Mouse (Mus musculus): ENCODE results near the gene Krt18. TPM values are rescaled to one million over a fixed set of nuclear protein-coding genes. Genes with fewer than 3 reads are reported as not detected.

The Krt18 gene
- polyA plus RNA-seq, 1 experiment from 2014 or later, result 119 TPM

GRCm38 (mm10) chr15:102017918-102018463 is 10.0 kb upstream of the Krt18 start:
- no peaks in the 10 kb centered on the region for H3K27me3 ChIP-seq (ENCODE audit: control insufficient read depth, insufficient read depth, low read depth, low read length)
- peaks cover 6% of the 10 kb centered on the region for H3K4me1 ChIP-seq (ENCODE audit: control insufficient read depth, low read depth, low read length)
- H3K9ac ChIP-seq (ENCODE audit: low read depth, low read length), result no peak overlapping the region
- H3K36me3 ChIP-seq (ENCODE audit: control insufficient read depth, insufficient read depth), result no peaks in the 10 kb centered on the region
- peak overlapping the region; percentile 44 for H3K27ac ChIP-seq (ENCODE audit: low read length)
- WGBS (ENCODE audit: insufficient replicate concordance), result 10% methylated on average over 7 of the region's 7 CpGs
- no peak overlapping the region for H3K4me3 ChIP-seq (ENCODE audit: low read depth, low read length)
- peak; percentile 81 for ATAC-seq (ENCODE audit: low read depth)
- no peak overlapping the region for H3K4me2 ChIP-seq (ENCODE audit: low read depth, low read length)
- H3K9me3 ChIP-seq (replicated peaks; ENCODE audit: control insufficient read depth, low read length), result no peaks in the 10 kb centered on the region

DNA sequence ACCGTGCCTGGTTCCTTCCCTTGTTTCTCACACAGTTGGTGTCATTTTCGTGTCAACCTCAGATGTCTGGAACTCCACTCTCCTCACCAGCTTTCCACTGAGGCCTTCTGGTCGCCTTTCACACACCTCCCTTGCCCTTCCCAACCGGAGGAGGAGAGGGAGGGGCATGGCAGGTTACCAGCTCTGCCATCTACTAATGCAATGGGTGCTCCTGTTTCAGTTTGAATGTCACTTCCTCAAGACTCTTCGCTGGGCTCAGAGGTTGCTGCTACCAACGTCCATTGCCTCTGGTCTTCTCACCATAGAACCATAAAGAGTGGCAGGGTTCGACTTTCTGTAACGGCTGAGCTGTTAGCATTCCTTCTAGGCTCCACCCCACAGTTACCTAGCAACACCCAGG is 5.5 kb upstream of the Krt18 start:
- Histone ChIP-seq H3K36me3 (ENCODE audit: control insufficient read depth, insufficient read depth) (no peaks in the 10 kb centered on the region), H3K9ac (ENCODE audit: low read depth, low read length) (no peak overlapping the region), H3K27ac (ENCODE audit: low read length) (no peak overlapping the region), H3K27me3 (ENCODE audit: control insufficient read depth, insufficient read depth, low read depth, low read length) (peaks cover 23% of the 10 kb centered on the region), H3K9me3 (replicated peaks; ENCODE audit: control insufficient read depth, low read length) (no peaks in the 10 kb centered on the region), H3K4me1 (ENCODE audit: control insufficient read depth, low read depth, low read length) (peaks cover 8% of the 10 kb centered on the region; the same call in 1 of the 2 replicates), H3K4me2 (ENCODE audit: low read depth, low read length) (no peak overlapping the region), H3K4me3 (ENCODE audit: low read depth, low read length) (no peak overlapping the region)
- 37% methylated on average over 8 of the region's 8 CpGs for WGBS (ENCODE audit: insufficient replicate concordance)
- ATAC-seq (ENCODE audit: low read depth), result no peak

GRCm38 (mm10) chr15:102023888-102024287 is 4.1 kb upstream of the Krt18 start:
- Histone ChIP-seq H3K27ac (ENCODE audit: low read length) (no peak overlapping the region), H3K4me3 (ENCODE audit: low read depth, low read length) (no peak overlapping the region), H3K4me1 (ENCODE audit: control insufficient read depth, low read depth, low read length) (peaks cover 6% of the 10 kb centered on the region; the same call in 1 of the 2 replicates), H3K27me3 (ENCODE audit: control insufficient read depth, insufficient read depth, low read depth, low read length) (peaks cover 23% of the 10 kb centered on the region), H3K4me2 (ENCODE audit: low read depth, low read length) (no peak overlapping the region), H3K36me3 (ENCODE audit: control insufficient read depth, insufficient read depth) (no peaks in the 10 kb centered on the region), H3K9ac (ENCODE audit: low read depth, low read length) (no peak overlapping the region), H3K9me3 (replicated peaks; ENCODE audit: control insufficient read depth, low read length) (no peaks in the 10 kb centered on the region)
- WGBS (ENCODE audit: insufficient replicate concordance), result 61% methylated on average over 8 of the region's 8 CpGs
- no peak for ATAC-seq (ENCODE audit: low read depth)

DNA sequence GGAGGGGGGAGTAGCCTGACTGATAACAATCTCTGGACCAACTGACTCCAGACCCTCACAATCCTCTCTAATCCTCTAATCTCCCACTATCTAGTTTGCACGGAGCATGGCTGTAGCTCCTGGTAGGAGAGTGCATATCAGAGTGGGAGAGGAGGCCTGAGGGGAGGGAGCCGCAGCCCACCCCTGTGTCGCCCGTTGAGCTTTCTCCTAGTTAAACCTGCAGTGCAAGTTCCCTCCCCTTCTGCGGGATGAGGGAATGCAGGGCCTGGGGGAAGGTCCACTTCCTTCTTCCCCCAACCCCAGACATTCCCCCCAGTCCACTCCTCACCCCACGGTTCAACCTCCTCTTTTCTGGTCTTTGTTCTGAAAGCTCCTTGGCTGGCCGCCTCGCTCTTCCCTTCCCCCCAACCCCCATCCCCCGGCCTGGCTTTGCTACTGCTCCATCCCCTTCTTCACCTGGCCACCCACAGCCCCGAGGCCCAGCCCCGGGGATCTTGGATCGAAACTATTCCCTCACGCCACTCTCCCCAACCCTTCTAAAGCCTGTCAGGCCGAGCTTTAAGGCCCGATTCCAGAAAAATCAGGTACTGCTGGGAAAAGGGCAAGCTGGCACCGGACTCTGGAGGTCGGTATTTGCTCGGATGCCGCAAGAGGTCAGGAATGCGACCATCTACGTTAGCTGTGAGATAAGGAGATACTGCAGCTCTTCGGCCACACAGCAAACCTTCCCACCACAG is 2.7 kb upstream of the Krt18 start:
- ATAC-seq (ENCODE audit: low read depth), result peak; percentile 31; the same call in 1 of the 2 replicates
- peak overlapping the region; percentile 27 for H3K4me3 ChIP-seq (ENCODE audit: low read depth, low read length)
- peaks cover 6% of the 10 kb centered on the region; the same call in 1 of the 2 replicates for H3K4me1 ChIP-seq (ENCODE audit: control insufficient read depth, low read depth, low read length)
- H3K9ac ChIP-seq (ENCODE audit: low read depth, low read length), result no peak overlapping the region
- H3K9me3 ChIP-seq (replicated peaks; ENCODE audit: control insufficient read depth, low read length), result no peaks in the 10 kb centered on the region
- 8% methylated on average over 22 of the region's 22 CpGs for WGBS (ENCODE audit: insufficient replicate concordance)
- peaks cover 23% of the 10 kb centered on the region for H3K27me3 ChIP-seq (ENCODE audit: control insufficient read depth, insufficient read depth, low read depth, low read length)
- peak overlapping the region; percentile 49 for H3K4me2 ChIP-seq (ENCODE audit: low read depth, low read length)
- peak overlapping the region; percentile 72 for H3K27ac ChIP-seq (ENCODE audit: low read length)
- no peaks in the 10 kb centered on the region for H3K36me3 ChIP-seq (ENCODE audit: control insufficient read depth, insufficient read depth)

DNA sequence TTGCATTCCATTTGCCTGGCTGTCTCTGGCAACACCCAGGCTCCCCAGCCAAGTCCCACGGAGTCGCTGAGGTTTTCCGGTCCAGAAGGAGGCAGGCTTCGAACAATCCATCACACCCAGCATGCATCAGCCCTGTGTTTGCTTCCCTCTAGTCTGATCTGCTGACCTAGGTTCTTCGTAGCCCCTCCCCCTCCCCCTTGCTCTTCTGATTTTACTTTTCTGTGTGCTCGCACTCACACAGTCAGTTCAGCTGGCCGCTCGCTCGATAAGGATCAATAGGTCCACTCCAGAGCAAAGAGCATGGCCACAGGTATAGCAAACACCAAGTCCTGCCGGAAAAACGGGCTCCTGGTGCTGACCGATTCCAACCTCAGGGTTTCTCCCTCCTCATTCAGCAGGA is 1.6 kb upstream of the Krt18 start:
- Histone ChIP-seq H3K27me3 (ENCODE audit: control insufficient read depth, insufficient read depth, low read depth, low read length) (peaks cover 23% of the 10 kb centered on the region), H3K27ac (ENCODE audit: low read length) (peak overlapping the region; percentile 80), H3K4me2 (ENCODE audit: low read depth, low read length) (peak overlapping the region; percentile 49), H3K4me1 (ENCODE audit: control insufficient read depth, low read depth, low read length) (peaks cover 6% of the 10 kb centered on the region; the same call in 1 of the 2 replicates), H3K9me3 (replicated peaks; ENCODE audit: control insufficient read depth, low read length) (no peaks in the 10 kb centered on the region), H3K36me3 (ENCODE audit: control insufficient read depth, insufficient read depth) (no peaks in the 10 kb centered on the region), H3K9ac (ENCODE audit: low read depth, low read length) (no peak overlapping the region), H3K4me3 (ENCODE audit: low read depth, low read length) (no peak overlapping the region)
- peak; percentile 79 for ATAC-seq (ENCODE audit: low read depth)
- 15% methylated on average over 12 of the region's 12 CpGs for WGBS (ENCODE audit: insufficient replicate concordance)

DNA sequence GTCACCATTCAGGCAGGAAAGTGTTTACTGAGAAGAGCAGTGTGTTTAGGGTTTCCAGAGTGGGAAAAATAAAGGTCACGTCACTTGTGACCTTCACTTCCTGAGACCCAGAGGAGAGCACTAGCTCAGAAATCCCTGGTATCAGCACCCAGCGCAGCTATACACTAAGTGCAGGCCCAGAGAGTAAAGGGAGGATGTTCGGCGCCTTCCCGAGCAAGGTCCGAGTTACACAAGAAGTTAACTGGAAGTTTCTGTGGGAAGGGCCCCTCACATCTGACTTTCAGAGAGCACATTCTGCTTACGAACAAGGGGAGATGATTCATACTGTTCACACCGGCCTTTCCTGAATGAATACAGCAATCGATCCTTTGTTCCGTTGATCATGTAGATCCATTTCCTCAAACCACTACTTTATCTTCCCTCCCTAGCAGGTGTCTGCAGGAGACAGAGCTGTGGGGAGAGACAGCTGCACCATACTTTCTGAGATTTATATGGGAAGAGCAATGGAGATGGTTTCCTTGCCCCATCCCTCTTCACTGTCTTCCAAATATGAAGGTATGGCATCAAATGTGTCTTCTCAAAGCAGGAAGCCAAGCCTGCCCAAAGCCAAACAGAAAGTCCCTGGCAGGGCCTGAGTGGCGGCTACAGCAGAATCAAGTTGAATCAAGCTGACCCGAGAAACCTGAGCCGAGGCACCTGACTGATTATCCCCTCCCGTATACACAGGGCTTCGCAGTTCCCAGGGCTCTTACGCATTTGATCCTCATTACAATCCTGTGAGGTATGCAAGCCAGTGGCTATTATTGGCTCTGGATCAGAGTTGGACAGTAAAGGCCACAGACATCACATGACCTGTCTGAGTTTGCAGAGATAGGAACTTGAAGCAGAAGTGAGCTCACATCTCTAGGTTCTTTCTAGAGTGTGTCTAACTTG is 6.4 kb downstream of the Krt18 start:
- no peak overlapping the region for H3K4me3 ChIP-seq (ENCODE audit: low read depth, low read length)
- H3K4me2 ChIP-seq (ENCODE audit: low read depth, low read length), result no peak overlapping the region
- H3K27ac ChIP-seq (ENCODE audit: low read length), result no peak overlapping the region
- 52% methylated on average over 16 of the region's 16 CpGs for WGBS (ENCODE audit: insufficient replicate concordance)
- no peaks in the 10 kb centered on the region for H3K4me1 ChIP-seq (ENCODE audit: control insufficient read depth, low read depth, low read length)
- no peak overlapping the region for H3K9ac ChIP-seq (ENCODE audit: low read depth, low read length)
- no peak for ATAC-seq (ENCODE audit: low read depth)
- H3K9me3 ChIP-seq (replicated peaks; ENCODE audit: control insufficient read depth, low read length), result no peaks in the 10 kb centered on the region
- no peaks in the 10 kb centered on the region for H3K36me3 ChIP-seq (ENCODE audit: control insufficient read depth, insufficient read depth)
- H3K27me3 ChIP-seq (ENCODE audit: control insufficient read depth, insufficient read depth, low read depth, low read length), result no peaks in the 10 kb centered on the region

DNA sequence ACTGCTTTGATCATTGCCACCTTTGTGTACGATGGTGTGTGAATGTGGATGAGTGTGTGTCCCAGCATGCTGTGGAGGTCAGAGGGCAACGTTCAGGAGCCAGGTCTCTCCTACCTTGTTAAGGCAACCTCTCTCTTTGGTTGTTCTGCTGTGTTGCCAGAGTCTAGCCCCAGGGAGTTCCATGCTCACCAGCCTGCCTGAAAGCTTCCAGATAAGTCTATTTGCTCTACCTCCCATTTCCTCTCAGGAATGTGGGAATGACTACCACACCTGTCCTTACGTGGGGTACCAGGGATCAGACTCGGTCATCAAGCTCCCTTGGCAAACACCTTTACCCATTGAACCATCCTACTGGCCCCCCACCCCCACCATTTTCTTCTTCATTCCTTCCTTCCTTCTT is 12.3 kb downstream of the Krt18 start:
- H3K27ac ChIP-seq (ENCODE audit: low read length), result no peak overlapping the region
- H3K36me3 ChIP-seq (ENCODE audit: control insufficient read depth, insufficient read depth), result no peaks in the 10 kb centered on the region
- H3K4me3 ChIP-seq (ENCODE audit: low read depth, low read length), result no peak overlapping the region
- no peaks in the 10 kb centered on the region for H3K9me3 ChIP-seq (replicated peaks; ENCODE audit: control insufficient read depth, low read length)
- H3K4me2 ChIP-seq (ENCODE audit: low read depth, low read length), result no peak overlapping the region
- no peaks in the 10 kb centered on the region; the same call in 1 of the 2 replicates for H3K27me3 ChIP-seq (ENCODE audit: control insufficient read depth, insufficient read depth, low read depth, low read length)
- 55% methylated on average over 4 of the region's 4 CpGs for WGBS (ENCODE audit: insufficient replicate concordance)
- no peaks in the 10 kb centered on the region for H3K4me1 ChIP-seq (ENCODE audit: control insufficient read depth, low read depth, low read length)
- no peak overlapping the region for H3K9ac ChIP-seq (ENCODE audit: low read depth, low read length)
- ATAC-seq (ENCODE audit: low read depth), result no peak

DNA sequence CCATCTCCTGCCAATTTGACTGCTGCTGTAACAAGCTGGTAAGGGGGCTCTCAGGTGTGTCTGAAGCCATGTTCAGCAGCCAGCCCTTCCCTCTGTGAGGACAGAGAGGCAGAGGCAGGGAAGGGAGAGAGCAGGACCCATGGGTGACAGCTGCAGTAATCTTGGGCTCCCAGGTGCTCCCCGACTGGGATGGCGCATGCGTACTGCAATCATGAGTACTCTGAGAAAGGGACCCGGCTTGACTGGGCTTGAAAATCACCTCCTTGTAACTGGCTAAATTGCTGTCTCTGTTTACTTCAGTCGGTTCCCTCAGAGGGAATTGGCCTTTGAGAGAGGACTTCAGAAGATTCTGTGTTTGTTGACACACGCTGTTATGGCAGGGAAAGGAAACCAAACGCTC is 14.0 kb downstream of the Krt18 start:
- Histone ChIP-seq H3K4me1 (ENCODE audit: control insufficient read depth, low read depth, low read length) (no peaks in the 10 kb centered on the region), H3K36me3 (ENCODE audit: control insufficient read depth, insufficient read depth) (no peaks in the 10 kb centered on the region), H3K9ac (ENCODE audit: low read depth, low read length) (no peak overlapping the region), H3K4me3 (ENCODE audit: low read depth, low read length) (no peak overlapping the region), H3K27me3 (ENCODE audit: control insufficient read depth, insufficient read depth, low read depth, low read length) (no peaks in the 10 kb centered on the region; the same call in 1 of the 2 replicates), H3K27ac (ENCODE audit: low read length) (no peak overlapping the region), H3K4me2 (ENCODE audit: low read depth, low read length) (no peak overlapping the region), H3K9me3 (replicated peaks; ENCODE audit: control insufficient read depth, low read length) (no peaks in the 10 kb centered on the region)
- 30% methylated on average over 7 of the region's 7 CpGs for WGBS (ENCODE audit: insufficient replicate concordance)
- no peak for ATAC-seq (ENCODE audit: low read depth)

Measured in liver, embryonic 16.5 days (tissue).